Mouse (Mus musculus): Measurements from ENCODE around the gene Dock7. TPM values are rescaled to one million over a fixed set of nuclear protein-coding genes. Genes with fewer than 3 reads are reported as not detected.

The Dock7 gene
- polyA plus RNA-seq, 1 experiment: not detected

DNA sequence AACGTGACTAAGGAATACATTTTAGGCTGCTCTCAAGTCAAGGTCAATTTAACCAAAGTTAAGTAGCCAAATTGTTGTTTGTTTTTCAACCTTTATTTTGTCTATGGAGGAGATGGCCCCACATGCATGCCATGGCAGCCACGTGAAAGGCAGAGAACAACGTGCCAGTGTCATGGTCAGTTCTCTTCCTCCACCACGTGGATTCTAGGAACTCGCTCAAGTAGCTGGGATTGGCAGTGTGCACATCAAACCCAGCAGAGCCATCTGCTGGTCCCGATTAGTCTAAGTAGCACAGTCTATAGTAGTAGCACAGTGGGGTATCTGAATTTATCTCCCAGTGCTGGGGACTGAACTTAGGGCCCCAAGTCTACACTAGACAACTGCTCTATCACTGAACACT lies 51.9 kb downstream of the Dock7 start:
- H3K4me3 ChIP-seq (ENCODE audit: insufficient read depth, low read depth, low read length): no peak overlapping the region
- 88% methylated on average over 6 of the region's 6 CpGs for WGBS
- TF ChIP-seq POLR2A (IDR thresholded peaks at IDR 0.05; ENCODE audit: insufficient read depth, low read depth, low read length) (no peak), CTCF (IDR thresholded peaks at IDR 0.05; ENCODE audit: insufficient read depth, low read depth, low read length) (no peak)

DNA sequence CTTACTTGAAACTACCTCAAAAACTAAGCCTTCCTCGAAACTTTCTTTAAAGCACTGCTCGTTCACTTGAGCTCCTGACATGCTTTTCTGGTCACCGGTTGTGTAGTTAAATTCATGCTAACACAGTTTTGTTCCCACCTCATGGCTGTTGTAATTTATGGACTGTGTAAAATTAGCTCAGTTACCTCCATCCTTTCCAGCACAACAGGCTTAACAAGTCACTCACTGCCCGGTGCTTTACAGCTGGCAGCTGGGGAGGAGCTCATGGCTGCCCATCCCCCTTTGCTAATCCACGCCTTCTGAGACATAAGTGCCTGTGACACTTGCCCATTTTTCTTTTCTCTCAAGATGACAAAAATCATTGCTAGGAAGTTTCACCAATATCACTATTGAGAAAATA lies 56.2 kb downstream of the Dock7 start:
- no peak overlapping the region for H3K27ac ChIP-seq (ENCODE audit: insufficient read depth, low read depth, low read length)
- H3K4me1 ChIP-seq (ENCODE audit: control insufficient read depth, insufficient read depth, low read length): no peaks in the 10 kb centered on the region
- TF ChIP-seq CTCF (IDR thresholded peaks at IDR 0.05; ENCODE audit: insufficient read depth, low read depth, low read length) (no peak), POLR2A (IDR thresholded peaks at IDR 0.05; ENCODE audit: insufficient read depth, low read depth, low read length) (no peak)
- 72% methylated on average over 5 of the region's 5 CpGs for WGBS
- no peak overlapping the region for H3K4me3 ChIP-seq (ENCODE audit: insufficient read depth, low read depth, low read length)

More for the DNA sequence above, 51.9 kb downstream of the Dock7 start:
- Histone ChIP-seq H3K4me1 (ENCODE audit: control insufficient read depth, insufficient read depth, low read length) (no peaks in the 10 kb centered on the region), H3K27ac (ENCODE audit: insufficient read depth, low read depth, low read length) (no peak overlapping the region)

DNA sequence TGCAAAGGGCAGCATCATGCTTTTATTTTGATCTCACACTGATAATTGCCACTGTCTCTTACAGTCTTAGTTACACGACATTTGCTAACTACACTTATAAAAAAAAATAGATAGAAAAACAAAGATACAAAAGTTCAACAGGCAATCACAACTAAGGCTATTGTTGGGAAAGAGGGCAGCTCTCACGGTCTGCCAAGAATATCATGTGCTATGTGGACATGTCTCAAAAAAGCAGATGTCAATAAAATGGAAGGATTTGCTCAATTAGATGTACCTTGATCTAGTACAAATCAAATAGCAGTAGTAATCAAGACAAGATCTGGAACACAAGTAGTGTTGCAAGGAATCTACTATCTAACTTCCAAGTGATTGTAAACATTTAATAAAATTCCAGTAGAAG lies 72.1 kb downstream of the Dock7 start:
- Histone ChIP-seq H3K4me3 (ENCODE audit: insufficient read depth, low read depth, low read length) (no peak overlapping the region), H3K27ac (ENCODE audit: insufficient read depth, low read depth, low read length) (no peak overlapping the region), H3K4me1 (ENCODE audit: control insufficient read depth, insufficient read depth, low read length) (no peaks in the 10 kb centered on the region)
- TF ChIP-seq POLR2A (IDR thresholded peaks at IDR 0.05; ENCODE audit: insufficient read depth, low read depth, low read length) (no peak), CTCF (IDR thresholded peaks at IDR 0.05; ENCODE audit: insufficient read depth, low read depth, low read length) (no peak)
- 84% methylated on average over 2 of the region's 2 CpGs for WGBS

DNA sequence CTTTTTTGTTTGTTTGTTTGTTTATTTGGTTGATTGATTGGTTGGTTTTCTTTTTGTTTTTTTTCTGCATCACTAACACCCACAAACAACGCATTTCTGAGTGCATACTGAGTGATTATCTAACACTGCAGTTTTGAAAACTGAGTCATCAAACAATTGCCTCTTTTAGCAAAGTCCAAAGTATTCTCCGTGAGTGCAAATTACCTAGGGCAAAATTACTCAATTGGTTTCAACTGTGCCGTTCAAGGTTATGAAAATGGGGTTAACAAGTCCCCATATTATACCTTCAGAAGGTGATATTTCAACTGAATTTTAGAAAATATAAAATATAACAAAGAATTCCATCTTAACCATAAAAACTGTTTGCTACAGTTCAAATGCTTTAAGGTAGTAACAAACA lies 74.2 kb downstream of the Dock7 start:
- H3K4me1 ChIP-seq (ENCODE audit: control insufficient read depth, insufficient read depth, low read length): no peaks in the 10 kb centered on the region
- TF ChIP-seq CTCF (IDR thresholded peaks at IDR 0.05; ENCODE audit: insufficient read depth, low read depth, low read length): no peak
- no peak for TF ChIP-seq POLR2A (IDR thresholded peaks at IDR 0.05; ENCODE audit: insufficient read depth, low read depth, low read length)
- no peak overlapping the region for H3K27ac ChIP-seq (ENCODE audit: insufficient read depth, low read depth, low read length)
- 32% methylated on average over 3 of the region's 3 CpGs for WGBS
- no peak overlapping the region for H3K4me3 ChIP-seq (ENCODE audit: insufficient read depth, low read depth, low read length)

DNA sequence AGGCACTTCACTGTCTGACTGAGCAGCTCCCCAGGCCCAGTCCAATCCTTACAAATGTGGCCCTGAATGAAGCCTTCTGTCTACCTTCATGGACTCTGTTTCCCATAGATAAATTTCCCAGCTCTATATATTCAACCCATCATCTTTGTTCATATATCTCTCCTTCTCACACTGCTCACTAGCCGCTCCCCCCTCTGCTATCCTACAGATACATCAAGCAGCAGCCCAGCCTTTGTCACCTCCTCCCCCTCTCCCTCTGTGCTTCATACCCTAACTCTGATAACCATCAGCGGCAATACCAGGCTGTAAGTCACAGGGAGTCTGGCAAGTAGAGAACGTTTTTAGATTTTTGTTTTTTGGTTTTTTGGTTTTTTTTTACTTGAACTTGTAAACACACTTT lies 75.9 kb downstream of the Dock7 start:
- WGBS: 93% methylated on average over 3 of the region's 3 CpGs
- Histone ChIP-seq H3K27ac (ENCODE audit: insufficient read depth, low read depth, low read length) (no peak overlapping the region), H3K4me1 (ENCODE audit: control insufficient read depth, insufficient read depth, low read length) (no peaks in the 10 kb centered on the region), H3K4me3 (ENCODE audit: insufficient read depth, low read depth, low read length) (no peak overlapping the region)
- TF ChIP-seq POLR2A (IDR thresholded peaks at IDR 0.05; ENCODE audit: insufficient read depth, low read depth, low read length) (no peak), CTCF (IDR thresholded peaks at IDR 0.05; ENCODE audit: insufficient read depth, low read depth, low read length) (no peak)

DNA sequence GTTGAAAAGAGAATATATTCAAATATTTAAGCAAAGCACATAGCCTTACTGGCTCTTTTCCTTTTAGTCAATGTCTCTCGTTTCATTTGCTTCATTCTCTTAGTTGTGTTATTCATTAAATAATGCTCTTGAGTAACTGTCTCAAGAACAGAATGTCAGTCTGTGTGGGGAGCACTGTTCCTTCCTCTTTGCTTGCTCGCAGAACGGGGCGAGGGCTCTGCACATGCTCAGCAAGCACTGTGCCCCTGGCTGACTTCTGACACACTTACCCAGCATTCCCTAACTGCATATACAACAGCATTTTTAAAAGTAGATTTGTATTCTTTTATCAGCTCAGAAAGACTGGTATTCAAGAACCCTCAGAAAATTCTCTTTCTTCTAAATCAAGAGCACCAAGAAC lies 87.8 kb downstream of the Dock7 start:
- no peak overlapping the region for H3K27ac ChIP-seq (ENCODE audit: insufficient read depth, low read depth, low read length)
- TF ChIP-seq CTCF (IDR thresholded peaks at IDR 0.05; ENCODE audit: insufficient read depth, low read depth, low read length) (no peak), POLR2A (IDR thresholded peaks at IDR 0.05; ENCODE audit: insufficient read depth, low read depth, low read length) (no peak)
- WGBS: 87% methylated on average over 4 of the region's 4 CpGs
- no peaks in the 10 kb centered on the region for H3K4me1 ChIP-seq (ENCODE audit: control insufficient read depth, insufficient read depth, low read length)
- no peak overlapping the region for H3K4me3 ChIP-seq (ENCODE audit: insufficient read depth, low read depth, low read length)

DNA sequence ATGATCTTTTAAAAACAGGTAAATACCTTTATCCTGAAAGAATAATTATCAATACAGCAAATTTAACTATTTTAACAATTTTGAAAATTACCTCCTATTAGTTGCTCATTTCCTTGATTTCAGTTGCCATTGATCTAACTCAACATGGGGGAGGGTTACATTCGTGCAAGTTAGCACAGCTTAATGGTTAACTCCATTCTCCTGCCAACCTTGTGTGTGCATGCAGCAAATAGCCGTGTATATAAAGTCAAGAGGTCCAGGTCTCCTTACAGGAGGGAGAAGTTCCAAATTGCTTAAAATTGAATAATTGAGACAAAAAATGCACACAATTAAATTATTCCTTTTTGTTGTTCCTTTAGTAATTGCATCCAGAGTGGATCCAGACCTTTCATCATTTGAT lies 90.0 kb downstream of the Dock7 start, which contains the start of gene Angptl3:
Gene Angptl3, plus strand, starts transcription at position 269 of the 400 bp plus-strand sequence.
- Histone ChIP-seq H3K4me1 (ENCODE audit: control insufficient read depth, insufficient read depth, low read length) (no peaks in the 10 kb centered on the region), H3K27ac (ENCODE audit: insufficient read depth, low read depth, low read length) (no peak within 1 kb of the TSS), H3K4me3 (ENCODE audit: insufficient read depth, low read depth, low read length) (no peak within 1 kb of the TSS)
- WGBS: 85% methylated on average over 2 of the region's 2 CpGs
- TF ChIP-seq POLR2A (IDR thresholded peaks at IDR 0.05; ENCODE audit: insufficient read depth, low read depth, low read length) (no peak), CTCF (IDR thresholded peaks at IDR 0.05; ENCODE audit: insufficient read depth, low read depth, low read length) (no peak)

DNA sequence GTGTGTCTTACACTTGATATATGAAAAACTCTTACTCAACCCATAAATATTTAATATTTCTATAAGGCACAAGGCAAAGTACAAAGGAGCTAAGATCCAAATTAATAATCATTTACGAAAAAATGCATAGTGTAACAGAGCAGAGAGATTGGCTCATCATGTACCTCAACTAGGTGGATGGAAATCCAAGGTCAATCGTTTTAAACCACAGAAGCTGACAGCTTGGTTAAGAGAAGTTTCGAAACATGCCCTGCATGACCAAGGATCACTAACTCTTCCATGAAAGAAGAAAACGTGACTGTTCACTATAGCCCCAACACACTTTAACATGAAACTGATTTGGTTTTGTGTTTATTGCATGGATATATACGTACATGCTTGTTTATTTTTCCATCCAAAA lies 92.3 kb downstream of the Dock7 start:
- Histone ChIP-seq H3K4me1 (ENCODE audit: control insufficient read depth, insufficient read depth, low read length) (no peaks in the 10 kb centered on the region), H3K27ac (ENCODE audit: insufficient read depth, low read depth, low read length) (no peak overlapping the region), H3K4me3 (ENCODE audit: insufficient read depth, low read depth, low read length) (no peak overlapping the region)
- TF ChIP-seq POLR2A (IDR thresholded peaks at IDR 0.05; ENCODE audit: insufficient read depth, low read depth, low read length) (no peak), CTCF (IDR thresholded peaks at IDR 0.05; ENCODE audit: insufficient read depth, low read depth, low read length) (no peak)
- WGBS: 91% methylated on average over 5 of the region's 5 CpGs

DNA sequence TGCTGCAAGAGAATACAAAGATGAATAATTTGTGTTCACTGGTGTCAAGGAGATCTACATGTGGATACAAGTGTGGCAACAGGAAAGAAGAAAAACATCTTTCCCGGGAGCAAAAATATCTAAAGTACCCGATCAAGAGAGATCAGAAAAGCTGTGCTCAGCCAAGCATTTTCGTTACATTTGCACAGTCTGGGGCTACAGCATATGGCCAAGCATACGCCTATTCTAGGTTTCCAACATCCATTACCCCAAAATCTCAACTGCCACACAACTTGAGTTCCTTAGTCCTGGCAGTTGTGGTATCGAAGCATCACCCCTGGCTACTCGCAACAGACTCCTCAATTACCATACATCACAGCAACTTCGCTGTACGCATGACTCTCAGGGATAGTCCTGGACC lies 98.5 kb downstream of the Dock7 start:
- TF ChIP-seq CTCF (IDR thresholded peaks at IDR 0.05; ENCODE audit: insufficient read depth, low read depth, low read length): no peak
- no peak for TF ChIP-seq POLR2A (IDR thresholded peaks at IDR 0.05; ENCODE audit: insufficient read depth, low read depth, low read length)
- Histone ChIP-seq H3K27ac (ENCODE audit: insufficient read depth, low read depth, low read length) (no peak overlapping the region), H3K4me3 (ENCODE audit: insufficient read depth, low read depth, low read length) (no peak overlapping the region), H3K4me1 (ENCODE audit: control insufficient read depth, insufficient read depth, low read length) (no peaks in the 10 kb centered on the region)
- WGBS: 97% methylated on average over 8 of the region's 8 CpGs

- TF ChIP-seq CTCF (IDR thresholded peaks at IDR 0.05; ENCODE audit: insufficient read depth, low read depth, low read length) (no peak), POLR2A (IDR thresholded peaks at IDR 0.05; ENCODE audit: insufficient read depth, low read depth, low read length) (no peak)
- WGBS: 95% methylated on average over 4 of the region's 4 CpGs
- Histone ChIP-seq H3K27ac (ENCODE audit: insufficient read depth, low read depth, low read length) (no peak overlapping the region), H3K4me1 (ENCODE audit: control insufficient read depth, insufficient read depth, low read length) (no peaks in the 10 kb centered on the region), H3K4me3 (ENCODE audit: insufficient read depth, low read depth, low read length) (no peak overlapping the region)
Measured at GRCm38 (mm10) chr4:99011039-99011438, 109.7 kb downstream of the Dock7 start.

Data from olfactory bulb, adult 2 months (tissue).